Mouse (Mus musculus) liver, postnatal 0 days (tissue): ENCODE data around the gene Gm21973.

Source experiments
- CTCF ChIP-seq: sonication (generic); IDR thresholded peaks from 2 replicates; pipeline ENCODE4 v1.5.1; 2016; ENCODE audit warnings: antibody characterized with exemption, low read depth
- EP300 ChIP-seq: IDR thresholded peaks from 2 replicates; pipeline ENCODE4 v1.6.1; 2016; ENCODE audit warnings: antibody characterized with exemption, low read depth, mild to moderate bottlenecking

GRCm38 (mm10) chr15:10421138-10421784 lies 96.1 kb downstream of the Gm21973 start:
- TF ChIP-seq CTCF: no peak
- no peak for TF ChIP-seq EP300
